Mouse (Mus musculus): ENCODE results near the gene Themis2. TPM values are rescaled to one million over a fixed set of nuclear protein-coding genes. Genes with fewer than 3 reads are reported as not detected.

Themis2 gene
- total and polyA plus RNA-seq, 3 experiments: 9.3 to 35.7 (median 14.2) TPM

DNA sequence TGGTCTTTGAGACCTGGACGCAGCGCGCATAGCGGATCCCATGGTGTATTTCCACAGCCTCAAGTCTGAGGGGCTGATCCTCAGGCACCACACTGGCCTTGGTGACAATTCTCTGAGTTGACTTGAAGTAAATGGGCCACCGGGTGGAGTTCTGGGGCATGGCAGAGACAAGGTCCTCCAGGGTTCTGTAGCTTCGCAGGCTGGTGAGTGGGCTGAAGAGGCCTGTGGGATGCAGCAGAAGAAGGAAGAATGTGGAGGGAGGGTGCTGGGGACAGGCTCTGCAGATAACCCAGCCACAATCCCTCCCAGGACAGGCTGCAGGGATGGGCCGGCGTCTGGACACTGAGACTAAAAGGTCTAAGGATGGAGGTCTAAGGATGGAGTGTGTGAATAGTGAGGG is 6.5 kb downstream of the Themis2 start (continued):
- no peak for TF ChIP-seq ZMIZ1 (IDR thresholded peaks at IDR 0.05; ENCODE audit: low read depth, low read length)
- peak; percentile 42 for TF ChIP-seq SMC3 (IDR thresholded peaks at IDR 0.05; ENCODE audit: low read depth, low read length)
- no peak for TF ChIP-seq ZC3H11A (IDR thresholded peaks at IDR 0.05; ENCODE audit: low read depth, low read length)
- no peak for TF ChIP-seq MAZ (IDR thresholded peaks at IDR 0.05; ENCODE audit: low read depth, low read length)
- TF ChIP-seq ZNF384 (IDR thresholded peaks at IDR 0.05; ENCODE audit: low read depth, low read length): no peak

DNA sequence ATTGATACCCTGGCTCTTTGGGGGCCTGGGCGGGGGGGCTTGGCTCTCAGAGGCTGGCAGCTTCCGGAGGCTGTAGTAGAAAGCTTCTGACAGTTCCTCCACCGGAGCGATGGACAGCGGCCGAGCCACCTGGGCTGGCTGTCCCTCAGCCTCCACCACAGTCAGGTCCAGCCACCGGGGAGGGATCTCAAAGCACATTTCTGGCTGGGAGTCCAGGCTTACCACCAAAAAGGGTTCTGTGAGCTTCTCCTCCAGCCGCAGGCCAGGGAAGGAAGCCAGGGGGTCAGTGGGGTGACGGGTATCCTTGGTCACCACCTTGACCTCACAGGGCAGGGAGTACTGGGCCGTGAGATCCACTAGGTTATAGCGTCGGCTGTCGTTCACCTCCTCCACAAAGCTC is 11.0 kb downstream of the Themis2 start:
- Histone ChIP-seq H3K79me2 (replicated peaks; ENCODE audit: control insufficient read depth, extremely low read depth, insufficient read depth, poor library complexity, severe bottlenecking) (no peaks in the 10 kb centered on the region), H3K4me1 (ENCODE audit: control insufficient read depth in 1 of 2, insufficient read depth in 2 of 2) (peaks cover 7 to 37% of the 10 kb centered on the region in 2 experiments; a peak in 3 of 4 replicates), H3K9me3 (replicated peaks; ENCODE audit: low read length) (peaks cover 8% of the 10 kb centered on the region), H3K27ac (ENCODE audit: insufficient read depth, low read depth) (no peak overlapping the region), H3K27me3 (replicated peaks) (no peaks in the 10 kb centered on the region), H3K36me3 (replicated peaks in 1 of 2; ENCODE audit: control insufficient read depth in 1 of 2, insufficient read depth in 1 of 2, low read length in 1 of 2) (peaks cover 60 to 84% of the 10 kb centered on the region in 2 experiments), H3K4me3 (replicated peaks in 1 of 3; ENCODE audit: low read depth in 2 of 3, low read length in 2 of 3, poor library complexity in 1 of 3) (no peak overlapping the region), H3K4me2 (ENCODE audit: insufficient read depth, low read depth, poor library complexity, severe bottlenecking) (no peak overlapping the region), H3K9ac (ENCODE audit: insufficient read depth, low read depth) (no peak overlapping the region)
- TF ChIP-seq E2F4 (IDR thresholded peaks at IDR 0.05; ENCODE audit: insufficient replicate concordance, low read depth, low read length): no peak
- TF ChIP-seq MYC (IDR thresholded peaks at IDR 0.05; ENCODE audit: low read depth, low read length): no peak
- no peak for TF ChIP-seq TBP (conservative IDR thresholded peaks at IDR 0.05; ENCODE audit: low read depth, low read length)
- no peak for TF ChIP-seq CTCF (conservative IDR thresholded peaks at IDR 0.05 in 1 of 2, IDR thresholded peaks at IDR 0.05 in 1 of 2; ENCODE audit: low read depth in 2 of 2, low read length in 2 of 2)
- TF ChIP-seq MAZ (IDR thresholded peaks at IDR 0.05; ENCODE audit: low read depth, low read length): no peak
- dilution Hi-C loops (cut with MboI; ENCODE audit: extremely low pct_ligation_motif_present, extremely low pct_unique_long_range_greater_than_20kb, low sequenced_read_pairs) (no loop called here), in situ Hi-C loops (cut with MboI; ENCODE audit: low pct_ligation_motif_present, low pct_unique_long_range_greater_than_20kb, low sequenced_read_pairs) (no loop called here)
- DNase-seq (ENCODE audit: extremely low read depth): no peak

DNA sequence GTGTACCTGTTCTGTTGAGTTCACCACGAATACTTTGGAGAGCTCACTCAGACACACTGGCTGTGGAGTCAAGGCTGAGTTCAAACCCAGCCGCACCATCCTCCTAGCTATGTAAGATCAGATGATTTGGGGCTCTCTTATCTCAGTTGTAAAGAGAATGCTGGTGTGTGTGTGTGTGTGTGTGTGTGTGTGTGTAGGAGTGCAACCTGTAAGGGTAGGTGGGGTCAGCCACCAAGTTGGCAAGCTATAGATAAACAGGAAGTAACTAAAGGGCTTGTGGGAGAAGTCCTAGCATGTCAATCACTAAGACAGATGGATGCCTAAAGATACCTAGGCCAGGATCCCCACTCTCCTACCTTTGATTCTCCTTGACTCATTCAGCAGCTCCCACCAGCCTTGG is 12.5 kb downstream of the Themis2 start:
- Histone ChIP-seq H3K4me3 (replicated peaks in 1 of 3; ENCODE audit: low read depth in 2 of 3, low read length in 2 of 3, poor library complexity in 1 of 3) (no peak overlapping the region), H3K27ac (ENCODE audit: insufficient read depth, low read depth) (0 out of 2 replicates have a peak overlapping the region, but pooled peaks have one; percentile 16), H3K36me3 (replicated peaks in 1 of 2; ENCODE audit: control insufficient read depth in 1 of 2, insufficient read depth in 1 of 2, low read length in 1 of 2) (peaks cover 49 to 77% of the 10 kb centered on the region in 2 experiments), H3K4me1 (ENCODE audit: control insufficient read depth in 1 of 2, insufficient read depth in 2 of 2) (peaks cover 17 to 52% of the 10 kb centered on the region in 2 experiments), H3K27me3 (replicated peaks) (no peaks in the 10 kb centered on the region), H3K79me2 (replicated peaks; ENCODE audit: control insufficient read depth, extremely low read depth, insufficient read depth, poor library complexity, severe bottlenecking) (no peaks in the 10 kb centered on the region), H3K9ac (ENCODE audit: insufficient read depth, low read depth) (no peak overlapping the region), H3K9me3 (replicated peaks; ENCODE audit: low read length) (peaks cover 8% of the 10 kb centered on the region), H3K4me2 (ENCODE audit: insufficient read depth, low read depth, poor library complexity, severe bottlenecking) (no peak overlapping the region)
- no peak for DNase-seq (ENCODE audit: extremely low read depth)
- in situ Hi-C loops (cut with MboI; ENCODE audit: low pct_ligation_motif_present, low pct_unique_long_range_greater_than_20kb, low sequenced_read_pairs): no loop called here
- dilution Hi-C loops (cut with MboI; ENCODE audit: extremely low pct_ligation_motif_present, extremely low pct_unique_long_range_greater_than_20kb, low sequenced_read_pairs): no loop called here
- no peak for TF ChIP-seq MAX (IDR thresholded peaks at IDR 0.05; ENCODE audit: low read length)
- no peak for TF ChIP-seq PAX5 (IDR thresholded peaks at IDR 0.05; ENCODE audit: low read length)
- no peak for TF ChIP-seq ZC3H11A (IDR thresholded peaks at IDR 0.05; ENCODE audit: low read depth, low read length)
- TF ChIP-seq ELF1 (IDR thresholded peaks at IDR 0.05; ENCODE audit: low read depth, low read length): no peak
- no peak for TF ChIP-seq MAZ (IDR thresholded peaks at IDR 0.05; ENCODE audit: low read depth, low read length)
- no peak for TF ChIP-seq KAT2A (IDR thresholded peaks at IDR 0.05; ENCODE audit: insufficient replicate concordance, low read length)
- no peak for TF ChIP-seq CHD2 (IDR thresholded peaks at IDR 0.05; ENCODE audit: low read length)
- no peak for TF ChIP-seq TBP (conservative IDR thresholded peaks at IDR 0.05; ENCODE audit: low read depth, low read length)
- no peak for TF ChIP-seq JUN (IDR thresholded peaks at IDR 0.05; ENCODE audit: insufficient read depth, low read depth, low read length)
- no peak for TF ChIP-seq MAFK (IDR thresholded peaks at IDR 0.05; ENCODE audit: insufficient replicate concordance, low read length)
- TF ChIP-seq ETS1 (conservative IDR thresholded peaks at IDR 0.05; ENCODE audit: low read depth, low read length): no peak
- TF ChIP-seq NRF1 (IDR thresholded peaks at IDR 0.05; ENCODE audit: low read depth, low read length): no peak
- TF ChIP-seq MEF2A (IDR thresholded peaks at IDR 0.05; ENCODE audit: borderline replicate concordance, low read depth, low read length): no peak
- TF ChIP-seq IRF4 (IDR thresholded peaks at IDR 0.05; ENCODE audit: low read depth, low read length): no peak
- TF ChIP-seq CHD1 (IDR thresholded peaks at IDR 0.05; ENCODE audit: low read depth, low read length): no peak
- TF ChIP-seq TCF12 (IDR thresholded peaks at IDR 0.05; ENCODE audit: low read depth, low read length): no peak
- TF ChIP-seq CTCF (conservative IDR thresholded peaks at IDR 0.05 in 1 of 2, IDR thresholded peaks at IDR 0.05 in 1 of 2; ENCODE audit: low read depth in 2 of 2, low read length in 2 of 2): no peak
- no peak for TF ChIP-seq ZNF384 (IDR thresholded peaks at IDR 0.05; ENCODE audit: low read depth, low read length)

Data from CH12.LX (cell line).